Comparison of ENCODE assay signal across 8 mouse cellular contexts in genomic region chr12:107757996-107758791, GRCm38 (mm10).
DNase-seq lines count a peak whose midpoint lies in the region; ATAC-seq and TF ChIP-seq lines count a peak whose summit lies in the region.

No protein-coding gene starts in this region.

- no peaks in the 10 kb centered on the region for H3K9me3 ChIP-seq in lung, embryonic 15.5 days
- no peaks in the 10 kb centered on the region for H3K9me3 ChIP-seq in forebrain, embryonic 10.5 days
- no peaks in the 10 kb centered on the region for H3K9me3 ChIP-seq in limb, embryonic 15.5 days

- peak; percentile 39; the same call in 1 of the 2 replicates for ATAC-seq in lung, embryonic 15.5 days (ENCODE audit: borderline replicate concordance, extremely low read depth, low FRiP score, low TSS enrichment)
- ATAC-seq in limb, embryonic 15.5 days (ENCODE audit: insufficient number of reproducible peaks, low FRiP score, low TSS enrichment, low read depth), result peak; percentile 72

- peak overlapping the region; percentile 42; the same call in 1 of the 2 replicates for H3K27ac ChIP-seq in lung, embryonic 15.5 days
- H3K27ac ChIP-seq in forebrain, embryonic 10.5 days, result peak overlapping the region; percentile 80
- no peak overlapping the region; the same call in 1 of the 2 replicates for H3K27ac ChIP-seq in limb, embryonic 15.5 days
- no peak overlapping the region for H3K27ac ChIP-seq in gastrocnemius, adult 2 months

- H3K36me3 ChIP-seq in lung, embryonic 15.5 days, result no peaks in the 10 kb centered on the region
- H3K36me3 ChIP-seq in forebrain, embryonic 10.5 days (replicated peaks), result no peaks in the 10 kb centered on the region
- H3K36me3 ChIP-seq in limb, embryonic 15.5 days, result no peaks in the 10 kb centered on the region

- no peaks in the 10 kb centered on the region for H3K27me3 ChIP-seq in lung, embryonic 15.5 days
- H3K27me3 ChIP-seq in forebrain, embryonic 10.5 days (ENCODE audit: poor library complexity, severe bottlenecking), result peaks cover 18% of the 10 kb centered on the region
- no peaks in the 10 kb centered on the region for H3K27me3 ChIP-seq in limb, embryonic 15.5 days

- no peak for TF ChIP-seq CTCF in gastrocnemius, adult 2 months (IDR thresholded peaks at IDR 0.05)

- WGBS in lung, embryonic 15.5 days, result 18% methylated on average over 11 of the region's 16 CpGs
- WGBS in forebrain, embryonic 10.5 days, result 8% methylated on average over 16 of the region's 16 CpGs
- WGBS in limb, embryonic 15.5 days, result 12% methylated on average over 16 of the region's 16 CpGs

- no peak overlapping the region for H3K9ac ChIP-seq in lung, embryonic 15.5 days
- H3K9ac ChIP-seq in limb, embryonic 15.5 days, result no peak overlapping the region

- H3K4me3 ChIP-seq in lung, embryonic 15.5 days, result no peak overlapping the region
- peak overlapping the region; percentile 26; the same call in 1 of the 2 replicates for H3K4me3 ChIP-seq in forebrain, embryonic 10.5 days
- no peak overlapping the region for H3K4me3 ChIP-seq in limb, embryonic 15.5 days
- no peak overlapping the region for H3K4me3 ChIP-seq in gastrocnemius, adult 2 months

- intact Hi-C loops in gastrocnemius, adult 2 months (cut with DNase I), result no loop called here

- DNase-seq in lung, adult 18-20 months, result no peak
- DNase-seq in forebrain, embryonic 10.5 days (ENCODE audit: extremely low spot score, low spot score), result peak; percentile 51
- peak; percentile 67 for DNase-seq in thymus, postnatal 25 days
- DNase-seq in kidney, postnatal 14 days, result no peak
- DNase-seq in gastrocnemius, postnatal 4 days (ENCODE audit: low spot score in 2 of 2), result no peak
- no peak for DNase-seq in gastrocnemius, adult 2 months

- H3K4me2 ChIP-seq in lung, embryonic 15.5 days, result no peak overlapping the region
- 0 out of 2 replicates have a peak overlapping the region, but pooled peaks have one; percentile 17 for H3K4me2 ChIP-seq in limb, embryonic 15.5 days

- peaks cover 46% of the 10 kb centered on the region for H3K4me1 ChIP-seq in lung, embryonic 15.5 days
- H3K4me1 ChIP-seq in forebrain, embryonic 10.5 days, result peaks cover 52% of the 10 kb centered on the region
- peaks cover 20% of the 10 kb centered on the region for H3K4me1 ChIP-seq in limb, embryonic 15.5 days

Comparison
In these comparisons a context has a peak if more than half of its experiments do, and no peak if none do; other contexts are left out.
1. H3K27ac ChIP-seq: peak in lung, embryonic 15.5 days (single experiment) and forebrain, embryonic 10.5 days (single experiment); none in limb, embryonic 15.5 days (single experiment) and gastrocnemius, adult 2 months (single experiment).
2. DNase-seq: peak in forebrain, embryonic 10.5 days (single experiment) and thymus, postnatal 25 days (single experiment); none in lung, adult 18-20 months (0 of 2), kidney, postnatal 14 days (single experiment), gastrocnemius, postnatal 4 days (0 of 2) and gastrocnemius, adult 2 months (single experiment).